Mouse (Mus musculus): ENCODE measurements around the gene Ccsap. TPM values are rescaled to one million over a fixed set of nuclear protein-coding genes. Genes with fewer than 3 reads are reported as not detected.
A peak's percentile ranks its signal among the peaks of the same experiment; 100 is the strongest.

The Ccsap gene
- 4.5 and 5.1 TPM in 2 replicates for total RNA-seq (2012; rRNA removed)

- no peak for DNase-seq (ENCODE audit: low read depth, low spot score)
- in situ Hi-C loops (cut with MboI; ENCODE audit: low sequenced_read_pairs in 2 of 2, unreplicated experiment in 2 of 2) = no loop called here
- peaks cover 4 to 6% of the 10 kb centered on the region in 2 experiments; a peak in 1 of 4 replicates for H3K4me1 ChIP-seq (ENCODE audit: control insufficient read depth in 2 of 2, insufficient read depth in 2 of 2, low read length in 2 of 2, poor library complexity in 1 of 2)
- H3K9ac ChIP-seq (ENCODE audit: insufficient read depth, low read depth, low read length, poor library complexity, severe bottlenecking) = peak within 1 kb of the TSS; percentile 87
- H3K9me3 ChIP-seq (ENCODE audit: control insufficient read depth, insufficient read depth, low read depth, low read length) = no peaks in the 10 kb centered on the region
- no peak within 1 kb of the TSS for H3K27ac ChIP-seq (ENCODE audit: insufficient read depth, low read depth, low read length, poor library complexity, severe bottlenecking)
- no peaks in the 10 kb centered on the region for H3K36me3 ChIP-seq (ENCODE audit: control insufficient read depth, insufficient read depth, low read length, poor library complexity, severe bottlenecking)
- no peak for TF ChIP-seq ZC3H11A (IDR thresholded peaks at IDR 0.05; ENCODE audit: borderline replicate concordance, low read depth, low read length)
- no peak for TF ChIP-seq MAFK (IDR thresholded peaks at IDR 0.05; ENCODE audit: insufficient read depth, low read depth, low read length)
- TF ChIP-seq HCFC1 (IDR thresholded peaks at IDR 0.05; ENCODE audit: borderline replicate concordance, insufficient read depth, low read length) = no peak
- TF ChIP-seq ZNF384 (IDR thresholded peaks at IDR 0.05; ENCODE audit: low read depth, low read length) = no peak
- TF ChIP-seq CHD2 (IDR thresholded peaks at IDR 0.05; ENCODE audit: low read depth, low read length) = no peak
- H3K4me3 ChIP-seq (ENCODE audit: insufficient read depth in 1 of 2, low read depth in 1 of 2, low read length in 2 of 2, poor library complexity in 1 of 2, severe bottlenecking in 1 of 2) = peak within 1 kb of the TSS; percentile 83 to 99
Observed at GRCm38 (mm10) chr8:123859648-123860259, at the start of gene Ccsap. Ccsap (minus strand) TSS chr8:123860209.

- no peak overlapping the region for H3K9ac ChIP-seq (ENCODE audit: insufficient read depth, low read depth, low read length, poor library complexity, severe bottlenecking)
- H3K36me3 ChIP-seq (ENCODE audit: control insufficient read depth, insufficient read depth, low read length, poor library complexity, severe bottlenecking) = peaks cover 48% of the 10 kb centered on the region
- H3K9me3 ChIP-seq (ENCODE audit: control insufficient read depth, insufficient read depth, low read depth, low read length) = no peaks in the 10 kb centered on the region
- no peak overlapping the region for H3K4me3 ChIP-seq (ENCODE audit: insufficient read depth in 1 of 2, low read depth in 1 of 2, low read length in 2 of 2, poor library complexity in 1 of 2, severe bottlenecking in 1 of 2)
- no peak for DNase-seq (ENCODE audit: low read depth, low spot score)
- no peaks in the 10 kb centered on the region for H3K4me1 ChIP-seq (ENCODE audit: control insufficient read depth in 2 of 2, insufficient read depth in 2 of 2, low read length in 2 of 2, poor library complexity in 1 of 2)
- in situ Hi-C loops (cut with MboI; ENCODE audit: low sequenced_read_pairs in 2 of 2, unreplicated experiment in 2 of 2) = no loop called here
- H3K27ac ChIP-seq (ENCODE audit: insufficient read depth, low read depth, low read length, poor library complexity, severe bottlenecking) = no peak overlapping the region
- TF ChIP-seq ZC3H11A (IDR thresholded peaks at IDR 0.05; ENCODE audit: borderline replicate concordance, low read depth, low read length) (no peak), CHD2 (IDR thresholded peaks at IDR 0.05; ENCODE audit: low read depth, low read length) (no peak), MAFK (IDR thresholded peaks at IDR 0.05; ENCODE audit: insufficient read depth, low read depth, low read length) (no peak), ZNF384 (IDR thresholded peaks at IDR 0.05; ENCODE audit: low read depth, low read length) (no peak), HCFC1 (IDR thresholded peaks at IDR 0.05; ENCODE audit: borderline replicate concordance, insufficient read depth, low read length) (no peak)
Observed at GRCm38 (mm10) chr8:123907604-123908003, 47.6 kb upstream of the Ccsap start.

GRCm38 (mm10) chr8:123902653-123903052 lies 42.6 kb upstream of the Ccsap start:
- H3K4me3 ChIP-seq (ENCODE audit: insufficient read depth in 1 of 2, low read depth in 1 of 2, low read length in 2 of 2, poor library complexity in 1 of 2, severe bottlenecking in 1 of 2) = no peak overlapping the region
- in situ Hi-C loops (cut with MboI; ENCODE audit: low sequenced_read_pairs in 2 of 2, unreplicated experiment in 2 of 2) = no loop called here
- TF ChIP-seq HCFC1 (IDR thresholded peaks at IDR 0.05; ENCODE audit: borderline replicate concordance, insufficient read depth, low read length) (no peak), MAFK (IDR thresholded peaks at IDR 0.05; ENCODE audit: insufficient read depth, low read depth, low read length) (no peak), CHD2 (IDR thresholded peaks at IDR 0.05; ENCODE audit: low read depth, low read length) (no peak), ZC3H11A (IDR thresholded peaks at IDR 0.05; ENCODE audit: borderline replicate concordance, low read depth, low read length) (no peak), ZNF384 (IDR thresholded peaks at IDR 0.05; ENCODE audit: low read depth, low read length) (no peak)

GRCm38 (mm10) chr8:123899366-123899765 lies 39.4 kb upstream of the Ccsap start:
- in situ Hi-C loops (cut with MboI; ENCODE audit: low sequenced_read_pairs in 2 of 2, unreplicated experiment in 2 of 2) = no loop called here
- Histone ChIP-seq H3K36me3 (ENCODE audit: control insufficient read depth, insufficient read depth, low read length, poor library complexity, severe bottlenecking) (peaks cover 32% of the 10 kb centered on the region), H3K4me3 (ENCODE audit: insufficient read depth in 1 of 2, low read depth in 1 of 2, low read length in 2 of 2, poor library complexity in 1 of 2, severe bottlenecking in 1 of 2) (no peak overlapping the region), H3K9ac (ENCODE audit: insufficient read depth, low read depth, low read length, poor library complexity, severe bottlenecking) (no peak overlapping the region), H3K27ac (ENCODE audit: insufficient read depth, low read depth, low read length, poor library complexity, severe bottlenecking) (no peak overlapping the region), H3K4me1 (ENCODE audit: control insufficient read depth in 2 of 2, insufficient read depth in 2 of 2, low read length in 2 of 2, poor library complexity in 1 of 2) (no peaks in the 10 kb centered on the region), H3K9me3 (ENCODE audit: control insufficient read depth, insufficient read depth, low read depth, low read length) (no peaks in the 10 kb centered on the region)
- TF ChIP-seq ZC3H11A (IDR thresholded peaks at IDR 0.05; ENCODE audit: borderline replicate concordance, low read depth, low read length) (no peak), CHD2 (IDR thresholded peaks at IDR 0.05; ENCODE audit: low read depth, low read length) (no peak), MAFK (IDR thresholded peaks at IDR 0.05; ENCODE audit: insufficient read depth, low read depth, low read length) (no peak), ZNF384 (IDR thresholded peaks at IDR 0.05; ENCODE audit: low read depth, low read length) (no peak), HCFC1 (IDR thresholded peaks at IDR 0.05; ENCODE audit: borderline replicate concordance, insufficient read depth, low read length) (no peak)
- DNase-seq (ENCODE audit: low read depth, low spot score) = no peak

More at GRCm38 (mm10) chr8:123902653-123903052, 42.6 kb upstream of the Ccsap start:
- H3K4me1 ChIP-seq (ENCODE audit: control insufficient read depth in 2 of 2, insufficient read depth in 2 of 2, low read length in 2 of 2, poor library complexity in 1 of 2) = no peaks in the 10 kb centered on the region
- H3K9me3 ChIP-seq (ENCODE audit: control insufficient read depth, insufficient read depth, low read depth, low read length) = no peaks in the 10 kb centered on the region
- H3K36me3 ChIP-seq (ENCODE audit: control insufficient read depth, insufficient read depth, low read length, poor library complexity, severe bottlenecking) = peaks cover 45% of the 10 kb centered on the region
- H3K27ac ChIP-seq (ENCODE audit: insufficient read depth, low read depth, low read length, poor library complexity, severe bottlenecking) = no peak overlapping the region
- no peak for DNase-seq (ENCODE audit: low read depth, low spot score)
- no peak overlapping the region for H3K9ac ChIP-seq (ENCODE audit: insufficient read depth, low read depth, low read length, poor library complexity, severe bottlenecking)
